Mouse (Mus musculus): ENCODE results near the gene Apol7b. TPM values are rescaled to one million over a fixed set of nuclear protein-coding genes. Genes with fewer than 3 reads are reported as not detected.
"Not testable (repeated sequence)": the region's sequence is repeated elsewhere in the genome, so short reads cannot be mapped to it uniquely, and the experiment has no call there.

Gene Apol7b
- not detected in 2 replicates for polyA plus RNA-seq (2014; fragmentation: Nextera tagmentation; extraction: Ambion mirVana)

DNA sequence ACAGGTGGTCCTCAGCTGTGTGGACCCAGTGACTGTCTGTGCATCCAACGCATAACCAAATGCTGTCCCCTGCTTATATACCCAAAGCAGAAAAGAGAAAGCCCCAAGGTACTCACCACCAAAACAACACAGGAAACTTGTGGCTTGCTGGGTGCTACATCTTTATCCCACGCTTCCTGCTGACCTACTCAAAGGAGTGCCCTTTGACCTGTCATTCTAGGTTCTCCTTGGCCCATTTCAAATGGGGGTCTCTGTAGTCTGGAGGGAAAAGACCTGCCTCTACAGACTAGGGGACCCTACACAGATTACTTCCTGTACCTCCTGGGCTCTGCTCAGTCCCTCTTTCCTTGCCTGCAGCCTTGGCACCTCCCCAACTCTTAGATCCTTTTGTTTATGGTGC lies at the start of gene Apol7b:
Apol7b (minus strand) TSS at position 101 of the 400 bp plus-strand sequence.
- not testable (repeated sequence) for H3K4me2 ChIP-seq (replicated peaks); H3K36me3 ChIP-seq (replicated peaks; ENCODE audit: control insufficient read depth, insufficient read depth); ATAC-seq (ENCODE audit: low FRiP score); H3K9ac ChIP-seq; H3K9me3 ChIP-seq (ENCODE audit: control insufficient read depth, low read length); H3K4me1 ChIP-seq (replicated peaks; ENCODE audit: control insufficient read depth, insufficient read depth, low read length); H3K4me3 ChIP-seq (replicated peaks; ENCODE audit: low read length); H3K27me3 ChIP-seq (ENCODE audit: control insufficient read depth, insufficient read depth, low read length); DNase-seq (ENCODE audit: low spot score); H3K27ac ChIP-seq
- WGBS: 95% methylated on average over 2 of the region's 2 CpGs

DNA sequence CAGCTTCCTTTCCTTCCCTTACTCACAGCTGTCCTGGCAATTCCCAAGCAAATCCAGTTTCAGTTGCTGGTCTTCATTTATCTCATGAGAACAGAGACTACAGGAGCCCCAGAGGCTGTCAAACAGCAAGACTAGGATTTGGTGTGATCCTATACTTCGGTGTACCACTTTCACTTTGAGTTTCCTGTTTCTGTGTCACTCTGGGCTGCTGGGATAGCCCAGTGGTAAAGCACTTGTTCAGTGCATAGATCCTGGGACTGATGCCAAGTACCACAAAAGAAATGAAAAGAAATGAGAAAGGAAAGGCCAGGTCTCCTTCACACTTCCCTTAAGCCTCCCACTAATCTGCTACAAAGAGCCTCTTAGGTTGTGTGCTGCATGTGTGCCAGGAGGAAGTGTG lies 47.4 kb upstream of the Apol7b start:
- not testable (repeated sequence) for H3K36me3 ChIP-seq (replicated peaks; ENCODE audit: control insufficient read depth, insufficient read depth); H3K4me2 ChIP-seq (replicated peaks); DNase-seq (ENCODE audit: low spot score); H3K27me3 ChIP-seq (ENCODE audit: control insufficient read depth, insufficient read depth, low read length); ATAC-seq (ENCODE audit: low FRiP score); H3K9ac ChIP-seq; H3K4me3 ChIP-seq (replicated peaks; ENCODE audit: low read length); H3K4me1 ChIP-seq (replicated peaks; ENCODE audit: control insufficient read depth, insufficient read depth, low read length); H3K9me3 ChIP-seq (ENCODE audit: control insufficient read depth, low read length); H3K27ac ChIP-seq
- WGBS: 88% methylated on average over 1 of the region's 1 CpGs

DNA sequence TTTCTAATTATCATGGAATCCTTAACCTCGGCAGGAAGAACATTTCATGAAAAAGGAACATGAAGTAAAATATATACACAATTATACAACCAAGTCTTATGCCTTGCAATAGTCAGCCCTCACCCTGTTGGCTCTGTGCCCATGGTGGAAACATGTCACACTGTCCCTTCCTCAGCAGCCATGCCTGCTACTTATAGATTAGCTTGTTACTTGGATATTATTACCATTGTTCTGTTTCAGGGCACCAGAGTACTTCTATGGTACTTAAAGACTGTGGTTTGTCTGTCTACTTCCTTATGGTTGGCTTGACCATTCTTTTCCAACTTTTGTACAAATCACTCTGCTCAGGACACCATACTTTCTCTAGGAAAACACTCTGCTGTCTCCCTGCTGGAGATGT lies 45.9 kb upstream of the Apol7b start:
- not testable (repeated sequence) for H3K27ac ChIP-seq; H3K9ac ChIP-seq; ATAC-seq (ENCODE audit: low FRiP score); H3K4me3 ChIP-seq (replicated peaks; ENCODE audit: low read length); H3K4me2 ChIP-seq (replicated peaks); H3K9me3 ChIP-seq (ENCODE audit: control insufficient read depth, low read length); H3K4me1 ChIP-seq (replicated peaks; ENCODE audit: control insufficient read depth, insufficient read depth, low read length); H3K36me3 ChIP-seq (replicated peaks; ENCODE audit: control insufficient read depth, insufficient read depth); H3K27me3 ChIP-seq (ENCODE audit: control insufficient read depth, insufficient read depth, low read length); DNase-seq (ENCODE audit: low spot score)
- no CpG with 5 or more reads among the region's 1 CpGs for WGBS

DNA sequence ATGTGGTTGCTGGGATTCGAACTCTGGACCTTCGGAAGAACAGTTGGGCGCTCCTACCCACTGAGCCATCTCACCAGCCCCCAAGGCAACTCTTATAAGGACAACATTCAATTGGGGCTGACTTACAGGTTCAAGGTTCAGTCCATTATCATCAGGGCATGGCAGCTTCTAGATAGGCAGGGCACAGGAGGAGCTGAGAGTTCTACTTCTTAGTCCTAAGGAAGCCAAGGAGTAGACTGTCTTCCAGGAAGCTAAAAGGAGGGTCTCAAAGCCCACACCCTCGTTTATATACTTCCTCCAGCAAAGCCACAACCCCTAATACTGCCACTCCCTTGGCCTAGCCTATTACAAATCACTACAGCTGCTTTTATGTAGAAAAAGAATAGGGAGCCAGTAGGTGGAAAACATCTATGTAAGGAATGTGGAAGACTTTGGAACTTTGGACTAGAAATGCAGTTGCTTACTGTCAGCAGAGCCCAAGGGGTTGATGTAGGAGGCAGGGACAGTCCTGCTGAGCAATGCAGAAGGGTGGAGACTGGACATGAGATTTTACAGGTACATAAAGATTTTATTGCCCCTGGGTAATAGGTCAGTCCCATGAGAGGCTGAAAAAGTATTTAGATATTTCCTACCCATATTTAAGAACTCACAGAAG lies 35.0 kb upstream of the Apol7b start:
- Histone ChIP-seq H3K4me3 (replicated peaks; ENCODE audit: low read length) (no peak overlapping the region), H3K9me3 (ENCODE audit: control insufficient read depth, low read length) (no peaks in the 10 kb centered on the region), H3K27me3 (ENCODE audit: control insufficient read depth, insufficient read depth, low read length) (no peaks in the 10 kb centered on the region), H3K27ac (no peak overlapping the region), H3K9ac (no peak overlapping the region), H3K36me3 (replicated peaks; ENCODE audit: control insufficient read depth, insufficient read depth) (no peaks in the 10 kb centered on the region), H3K4me2 (replicated peaks) (no peak overlapping the region), H3K4me1 (replicated peaks; ENCODE audit: control insufficient read depth, insufficient read depth, low read length) (no peaks in the 10 kb centered on the region)
- no peak for ATAC-seq (ENCODE audit: low FRiP score)
- WGBS: 70% methylated on average over 4 of the region's 4 CpGs
- no peak for DNase-seq (ENCODE audit: low spot score)

DNA sequence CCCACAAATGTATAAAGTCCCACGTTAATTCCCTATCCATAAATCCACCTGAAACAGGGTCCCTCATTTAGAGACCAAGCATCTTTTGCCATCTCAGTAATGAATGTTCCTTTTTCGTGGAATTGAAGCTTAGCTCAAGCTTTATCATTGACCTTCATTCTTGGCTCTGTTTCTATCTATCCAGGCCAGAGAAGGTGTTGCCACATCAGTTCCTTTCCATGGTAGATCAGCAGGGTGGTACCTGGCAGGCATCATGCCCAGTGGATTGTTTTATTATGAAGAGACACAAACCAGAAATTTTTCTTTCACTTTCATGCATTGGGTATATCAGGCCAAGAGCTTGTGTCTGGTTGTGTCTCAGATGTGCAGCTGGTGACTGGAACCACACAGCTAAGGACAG lies 29.4 kb upstream of the Apol7b start, which contains the start of gene Apol10a:
Apol10a (plus strand) TSS at position 355 of the 400 bp plus-strand sequence.
- ATAC-seq (ENCODE audit: low FRiP score); H3K4me2 ChIP-seq (replicated peaks); H3K9ac ChIP-seq; H3K9me3 ChIP-seq (ENCODE audit: control insufficient read depth, low read length); H3K4me3 ChIP-seq (replicated peaks; ENCODE audit: low read length); DNase-seq (ENCODE audit: low spot score); H3K4me1 ChIP-seq (replicated peaks; ENCODE audit: control insufficient read depth, insufficient read depth, low read length); H3K27me3 ChIP-seq (ENCODE audit: control insufficient read depth, insufficient read depth, low read length); H3K27ac ChIP-seq; H3K36me3 ChIP-seq (replicated peaks; ENCODE audit: control insufficient read depth, insufficient read depth): not testable (repeated sequence)
- WGBS: 90% methylated on average over 2 of the region's 2 CpGs

DNA sequence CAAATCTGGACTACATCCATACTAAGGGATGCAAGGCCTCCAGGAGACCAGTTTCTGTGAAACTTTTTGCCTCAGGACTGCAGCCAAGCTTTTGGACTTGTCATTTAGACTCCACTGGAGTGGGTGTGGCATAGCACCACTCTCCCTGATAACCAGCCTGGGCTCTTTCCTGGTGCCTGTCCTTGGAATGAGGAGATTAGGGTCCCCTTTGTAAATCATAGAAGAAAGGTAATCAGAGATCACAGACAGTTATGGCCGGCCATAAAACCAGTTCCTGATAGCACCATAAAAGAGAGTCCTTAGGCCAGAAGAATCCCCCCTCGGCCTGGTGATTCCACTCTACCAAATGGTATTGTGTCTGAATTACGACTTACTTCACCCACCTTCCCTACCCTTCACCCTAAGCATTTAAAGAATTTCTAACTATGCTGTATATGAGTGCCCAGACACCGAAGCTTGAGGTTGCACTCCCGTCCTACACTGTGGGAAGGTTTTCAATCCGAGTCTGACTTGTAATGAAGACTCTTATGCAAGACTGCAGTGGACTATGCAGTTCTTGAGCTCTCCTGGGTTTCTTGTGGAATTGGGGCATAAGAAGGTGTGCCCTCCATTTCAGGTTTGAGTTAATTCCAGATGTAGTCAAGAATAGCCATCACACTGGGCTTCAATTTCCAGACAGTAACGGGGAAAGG lies 27.6 kb upstream of the Apol7b start:
- not testable (repeated sequence) for DNase-seq (ENCODE audit: low spot score); H3K9me3 ChIP-seq (ENCODE audit: control insufficient read depth, low read length); H3K9ac ChIP-seq; H3K36me3 ChIP-seq (replicated peaks; ENCODE audit: control insufficient read depth, insufficient read depth); H3K4me3 ChIP-seq (replicated peaks; ENCODE audit: low read length); H3K27me3 ChIP-seq (ENCODE audit: control insufficient read depth, insufficient read depth, low read length); H3K27ac ChIP-seq; H3K4me2 ChIP-seq (replicated peaks); ATAC-seq (ENCODE audit: low FRiP score); H3K4me1 ChIP-seq (replicated peaks; ENCODE audit: control insufficient read depth, insufficient read depth, low read length)
- WGBS: 87% methylated on average over 7 of the region's 7 CpGs

DNA sequence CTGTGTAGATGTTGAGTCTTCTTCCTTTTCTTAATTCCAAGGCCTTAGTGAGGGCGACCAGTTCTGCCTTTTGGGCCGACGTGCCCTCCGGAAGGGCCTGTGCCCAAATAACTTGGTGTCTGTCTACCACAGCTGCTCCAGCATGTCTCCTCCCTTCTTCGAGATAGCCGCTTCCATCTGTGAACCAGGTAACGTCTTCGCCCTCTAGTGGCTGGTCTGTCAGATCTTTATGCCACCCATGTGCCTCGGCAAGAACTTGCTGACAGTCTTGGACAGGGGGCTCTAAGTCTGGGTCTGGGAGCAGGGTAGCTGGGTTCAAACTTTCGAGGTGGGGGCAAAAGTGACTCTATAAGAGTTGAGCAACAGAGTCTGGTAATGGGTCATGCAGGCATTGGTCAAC lies 2.6 kb upstream of the Apol7b start:
- DNase-seq (ENCODE audit: low spot score); ATAC-seq (ENCODE audit: low FRiP score); H3K4me1 ChIP-seq (replicated peaks; ENCODE audit: control insufficient read depth, insufficient read depth, low read length); H3K4me2 ChIP-seq (replicated peaks); H3K9me3 ChIP-seq (ENCODE audit: control insufficient read depth, low read length); H3K4me3 ChIP-seq (replicated peaks; ENCODE audit: low read length); H3K9ac ChIP-seq; H3K27ac ChIP-seq; H3K27me3 ChIP-seq (ENCODE audit: control insufficient read depth, insufficient read depth, low read length); H3K36me3 ChIP-seq (replicated peaks; ENCODE audit: control insufficient read depth, insufficient read depth): not testable (repeated sequence)
- 57% methylated on average over 10 of the region's 10 CpGs for WGBS

DNA sequence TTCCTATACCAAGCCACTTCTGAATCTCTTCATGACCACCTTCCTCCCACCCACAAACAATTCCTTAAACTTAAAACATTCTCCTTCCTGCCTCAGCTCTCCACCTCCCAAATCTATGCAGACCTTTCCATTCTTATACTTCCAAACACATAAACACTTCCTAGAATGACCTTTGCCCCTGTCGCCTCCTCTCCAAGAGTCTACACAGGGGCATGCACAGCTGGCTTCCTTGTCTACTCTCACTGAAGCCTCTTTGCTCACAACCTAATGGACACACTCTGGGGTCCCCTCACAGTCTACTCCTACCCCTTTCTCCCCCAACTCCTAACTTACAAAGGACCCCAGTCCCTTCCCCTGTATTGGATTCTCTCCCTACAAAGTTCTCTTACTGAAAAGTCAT lies 1.6 kb downstream of the Apol7b start:
- H3K27me3 ChIP-seq (ENCODE audit: control insufficient read depth, insufficient read depth, low read length); H3K27ac ChIP-seq; H3K4me2 ChIP-seq (replicated peaks); H3K4me1 ChIP-seq (replicated peaks; ENCODE audit: control insufficient read depth, insufficient read depth, low read length); H3K9me3 ChIP-seq (ENCODE audit: control insufficient read depth, low read length); H3K4me3 ChIP-seq (replicated peaks; ENCODE audit: low read length); DNase-seq (ENCODE audit: low spot score); H3K36me3 ChIP-seq (replicated peaks; ENCODE audit: control insufficient read depth, insufficient read depth); H3K9ac ChIP-seq; ATAC-seq (ENCODE audit: low FRiP score): not testable (repeated sequence)
- 80% methylated on average over 1 of the region's 1 CpGs for WGBS

DNA sequence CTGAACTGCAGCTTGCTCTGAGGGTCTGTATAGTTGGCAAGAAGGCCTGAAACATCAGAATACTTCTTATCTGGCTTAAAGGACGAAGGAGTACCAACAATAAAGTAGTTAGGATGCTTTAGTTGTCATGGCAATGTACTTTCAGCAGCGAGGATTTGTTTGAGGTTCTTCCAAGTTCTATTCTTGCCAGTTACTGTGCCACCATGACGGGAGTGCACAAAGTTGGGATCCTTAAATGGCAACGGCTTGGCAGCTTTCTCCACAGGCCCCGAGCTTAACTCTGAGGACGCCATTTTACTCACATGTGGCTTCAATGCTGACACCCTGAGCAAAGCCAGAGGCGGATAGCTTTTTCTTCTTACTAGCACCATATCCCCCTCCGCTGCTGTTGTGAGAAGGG lies 2.5 kb downstream of the Apol7b start:
- not testable (repeated sequence) for ATAC-seq (ENCODE audit: low FRiP score); H3K4me3 ChIP-seq (replicated peaks; ENCODE audit: low read length); H3K4me2 ChIP-seq (replicated peaks); H3K9me3 ChIP-seq (ENCODE audit: control insufficient read depth, low read length); H3K36me3 ChIP-seq (replicated peaks; ENCODE audit: control insufficient read depth, insufficient read depth); H3K27ac ChIP-seq; H3K4me1 ChIP-seq (replicated peaks; ENCODE audit: control insufficient read depth, insufficient read depth, low read length); H3K27me3 ChIP-seq (ENCODE audit: control insufficient read depth, insufficient read depth, low read length); H3K9ac ChIP-seq; DNase-seq (ENCODE audit: low spot score)
- 77% methylated on average over 8 of the region's 8 CpGs for WGBS

All from hindbrain, embryonic 14.5 days (tissue).